Mouse (Mus musculus): ENCODE measurements around the gene Smpdl3a. TPM values are rescaled to one million over a fixed set of nuclear protein-coding genes. Genes with fewer than 3 reads are reported as not detected.

The Smpdl3a gene
- polyA plus RNA-seq, 1 experiment from 2014 or later, result 7.7 TPM

DNA sequence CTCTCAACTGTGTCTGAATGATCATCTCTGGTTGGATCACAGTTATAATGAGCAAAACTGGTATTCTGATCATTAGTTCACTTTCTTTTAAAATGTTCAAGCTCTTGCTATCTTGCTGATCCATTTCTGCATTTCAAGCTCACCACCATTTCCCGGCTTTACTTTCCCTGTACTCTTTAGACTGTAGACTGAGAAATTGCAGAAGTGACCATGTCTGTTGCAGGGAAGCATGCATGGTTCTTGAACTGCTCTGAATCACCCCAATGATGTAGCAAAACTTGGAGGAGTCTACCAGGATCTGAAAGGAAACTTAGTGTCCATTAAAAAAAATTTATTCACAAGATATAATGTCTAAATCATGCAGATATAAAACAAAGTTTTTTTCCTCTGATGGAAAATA lies 1.2 kb upstream of the Smpdl3a start:
- peaks cover 13% of the 10 kb centered on the region; the same call in 1 of the 2 replicates for H3K9me3 ChIP-seq
- no peak overlapping the region for H3K9ac ChIP-seq
- WGBS, result 98% methylated on average over 1 of the region's 1 CpGs
- H3K4me3 ChIP-seq (replicated peaks), result no peak overlapping the region
- peaks cover 20% of the 10 kb centered on the region for H3K4me1 ChIP-seq
- H3K27ac ChIP-seq, result no peak overlapping the region
- no peak overlapping the region for H3K4me2 ChIP-seq
- no peak for ATAC-seq (ENCODE audit: low FRiP score)
- no peaks in the 10 kb centered on the region for H3K27me3 ChIP-seq
- H3K36me3 ChIP-seq (replicated peaks), result peaks cover 29% of the 10 kb centered on the region

DNA sequence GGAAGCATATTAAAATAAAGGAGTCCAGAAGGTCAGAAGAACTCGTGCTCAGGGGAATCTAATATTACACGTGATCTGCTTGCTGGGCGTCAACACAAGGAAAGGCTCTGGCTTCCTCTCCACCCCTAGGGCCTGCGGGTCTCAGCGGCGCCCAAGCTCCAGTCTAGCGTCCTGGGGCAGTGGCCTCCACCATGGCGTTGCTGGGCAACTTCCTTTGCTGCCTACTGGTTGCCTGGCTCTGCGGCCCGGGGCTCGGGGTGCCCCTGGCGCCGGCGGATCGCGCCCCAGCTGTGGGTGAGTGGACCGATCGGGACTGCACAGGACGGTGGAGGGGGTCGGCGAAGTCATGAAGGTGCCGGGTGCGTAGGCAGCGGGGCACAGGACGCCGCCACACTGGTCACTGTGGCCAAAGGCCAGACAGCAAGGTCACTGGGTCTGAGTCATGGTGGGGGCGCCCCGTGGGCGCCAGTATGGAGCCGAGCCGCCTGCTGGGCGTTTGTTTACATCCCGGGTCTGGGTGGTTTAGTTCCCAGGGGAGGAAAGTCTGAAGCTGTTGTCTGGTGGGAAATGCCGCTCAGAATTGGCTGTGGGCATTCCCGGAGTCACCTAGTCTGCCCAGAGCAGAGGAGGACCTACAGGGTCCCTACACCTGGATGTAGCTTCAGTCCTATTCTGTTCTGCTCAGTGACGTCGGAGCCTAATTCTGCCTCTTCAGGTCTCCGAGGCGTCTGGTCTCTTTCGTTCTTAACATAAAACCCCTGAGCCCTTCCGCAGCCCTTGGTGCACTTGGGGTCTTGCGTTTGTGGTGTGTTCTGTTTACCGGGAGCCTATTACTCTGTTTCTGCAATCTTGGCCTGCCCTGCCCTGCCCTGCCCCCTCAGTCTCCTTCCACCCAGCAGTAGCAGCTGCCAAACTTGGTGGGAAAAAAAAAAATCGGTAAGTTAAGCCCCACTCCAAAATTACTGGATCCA lies 641 bp downstream of the Smpdl3a start:
- Histone ChIP-seq H3K36me3 (replicated peaks) (peaks cover 23% of the 10 kb centered on the region), H3K9ac (peak overlapping the region; percentile 60), H3K27me3 (no peaks in the 10 kb centered on the region), H3K4me1 (peaks cover 20% of the 10 kb centered on the region), H3K4me2 (peak overlapping the region; percentile 84), H3K9me3 (peaks cover 13% of the 10 kb centered on the region; the same call in 1 of the 2 replicates), H3K4me3 (replicated peaks) (peak overlapping the region; percentile 53), H3K27ac (0 out of 2 replicates have a peak overlapping the region, but pooled peaks have one; percentile 46)
- peak; percentile 78 for ATAC-seq (ENCODE audit: low FRiP score)
- WGBS, result 2% methylated on average over 42 of the region's 44 CpGs

DNA sequence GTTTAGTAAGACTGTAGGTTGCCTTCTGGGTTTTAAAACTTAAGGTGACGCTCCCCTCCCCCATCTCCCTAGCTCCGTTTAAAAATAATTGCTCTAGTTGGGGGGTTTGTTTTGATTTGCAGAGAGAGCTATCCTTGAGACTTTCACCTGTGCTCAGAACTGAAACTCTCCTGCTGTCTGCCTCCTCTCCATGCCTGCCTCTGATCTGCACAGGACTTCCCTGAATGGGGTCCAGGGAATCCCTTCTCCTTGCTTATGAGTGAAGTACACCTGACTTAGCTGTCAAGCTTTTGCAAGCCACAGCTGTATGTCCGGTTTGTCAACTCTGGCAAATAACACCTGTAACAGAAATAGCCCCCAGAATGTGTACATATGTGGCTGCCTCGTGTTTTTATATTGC lies 1.4 kb downstream of the Smpdl3a start:
- H3K9me3 ChIP-seq, result peaks cover 13% of the 10 kb centered on the region; the same call in 1 of the 2 replicates
- H3K4me3 ChIP-seq (replicated peaks), result peak overlapping the region; percentile 53
- ATAC-seq (ENCODE audit: low FRiP score), result no peak
- H3K4me1 ChIP-seq, result peaks cover 20% of the 10 kb centered on the region
- no peak overlapping the region for H3K27ac ChIP-seq
- H3K36me3 ChIP-seq (replicated peaks), result peaks cover 19% of the 10 kb centered on the region
- H3K4me2 ChIP-seq, result peak overlapping the region; percentile 84
- H3K9ac ChIP-seq, result peak overlapping the region; percentile 60; the same call in 1 of the 2 replicates
- H3K27me3 ChIP-seq, result no peaks in the 10 kb centered on the region
- WGBS, result 44% methylated on average over 4 of the region's 4 CpGs

DNA sequence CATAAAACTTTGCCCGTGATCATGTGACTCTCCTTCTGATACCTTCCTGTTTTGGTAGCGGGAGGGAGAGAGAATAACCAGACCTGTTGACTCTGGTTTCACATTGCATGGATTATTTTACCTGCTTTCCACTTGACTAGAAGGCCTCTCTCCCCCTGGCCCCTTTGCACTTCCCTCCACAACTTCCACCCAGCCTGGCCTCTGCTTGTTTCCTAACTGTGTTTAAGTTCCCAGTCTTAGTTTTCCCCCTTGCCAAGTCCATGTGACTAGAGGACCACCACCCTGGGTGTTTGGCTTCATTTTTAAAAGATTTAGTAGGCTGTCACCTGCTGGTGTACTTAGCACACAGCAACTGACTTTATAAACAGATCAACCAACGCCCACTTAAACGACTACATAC lies 1.9 kb downstream of the Smpdl3a start:
- Histone ChIP-seq H3K27me3 (no peaks in the 10 kb centered on the region), H3K9me3 (peaks cover 13% of the 10 kb centered on the region; the same call in 1 of the 2 replicates), H3K36me3 (replicated peaks) (peaks cover 17% of the 10 kb centered on the region), H3K9ac (no peak overlapping the region), H3K4me3 (replicated peaks) (no peak overlapping the region), H3K4me1 (peaks cover 20% of the 10 kb centered on the region), H3K27ac (no peak overlapping the region), H3K4me2 (peak overlapping the region; percentile 84; the same call in 1 of the 2 replicates)
- 50% methylated on average over 4 of the region's 4 CpGs for WGBS
- ATAC-seq (ENCODE audit: low FRiP score), result peak; percentile 72

DNA sequence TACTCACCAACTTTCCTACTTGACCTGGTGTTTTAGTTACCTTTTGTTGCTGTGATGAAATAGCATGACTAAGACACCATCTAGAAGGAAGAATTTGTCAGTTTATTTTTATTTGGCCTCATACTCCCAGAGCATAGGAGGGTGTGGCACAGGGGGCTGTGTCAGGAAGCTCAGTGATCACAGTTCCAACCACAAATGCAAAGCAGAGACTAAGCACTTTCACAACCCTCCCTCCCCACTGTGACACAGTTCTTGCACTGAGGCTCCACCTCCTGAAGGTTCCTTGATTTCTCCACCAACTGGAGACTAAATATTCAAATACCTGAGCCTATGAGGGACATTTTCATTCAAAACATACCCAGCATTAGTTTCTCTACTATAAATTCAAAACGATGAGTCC lies 5.4 kb downstream of the Smpdl3a start:
- ATAC-seq (ENCODE audit: low FRiP score), result no peak

DNA sequence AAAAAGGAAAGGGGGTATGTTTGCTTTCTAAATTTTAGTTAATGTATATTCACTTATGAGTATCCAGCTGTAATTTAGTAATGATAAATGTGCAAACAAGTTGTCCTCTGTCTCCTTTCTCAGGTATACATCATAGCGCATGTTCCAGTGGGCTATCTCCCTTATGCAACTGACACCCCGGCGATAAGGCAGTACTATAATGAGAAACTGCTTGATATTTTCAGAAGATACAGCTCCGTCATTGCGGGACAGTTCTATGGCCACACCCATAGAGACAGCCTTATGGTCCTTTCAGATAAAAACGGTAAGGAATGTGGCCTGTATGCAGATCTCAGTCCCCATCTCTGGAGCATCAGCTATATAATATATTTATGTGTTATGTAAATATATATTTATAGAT lies 13.6 kb downstream of the Smpdl3a start:
- Histone ChIP-seq H3K27me3 (no peaks in the 10 kb centered on the region), H3K4me3 (replicated peaks) (no peak overlapping the region), H3K27ac (no peak overlapping the region), H3K9ac (no peak overlapping the region), H3K9me3 (no peaks in the 10 kb centered on the region), H3K4me2 (no peak overlapping the region), H3K36me3 (replicated peaks) (peaks cover 17% of the 10 kb centered on the region), H3K4me1 (no peaks in the 10 kb centered on the region)
- WGBS, result 96% methylated on average over 6 of the region's 6 CpGs
- no peak for ATAC-seq (ENCODE audit: low FRiP score)

More for the DNA sequence above, 5.4 kb downstream of the Smpdl3a start:
- Histone ChIP-seq H3K4me1 (peaks cover 17% of the 10 kb centered on the region), H3K36me3 (replicated peaks) (no peaks in the 10 kb centered on the region; the same call in 1 of the 2 replicates), H3K9me3 (no peaks in the 10 kb centered on the region), H3K4me3 (replicated peaks) (no peak overlapping the region), H3K27me3 (no peaks in the 10 kb centered on the region), H3K4me2 (no peak overlapping the region), H3K9ac (no peak overlapping the region), H3K27ac (no peak overlapping the region)
- 91% methylated on average over 1 of the region's 1 CpGs for WGBS

DNA sequence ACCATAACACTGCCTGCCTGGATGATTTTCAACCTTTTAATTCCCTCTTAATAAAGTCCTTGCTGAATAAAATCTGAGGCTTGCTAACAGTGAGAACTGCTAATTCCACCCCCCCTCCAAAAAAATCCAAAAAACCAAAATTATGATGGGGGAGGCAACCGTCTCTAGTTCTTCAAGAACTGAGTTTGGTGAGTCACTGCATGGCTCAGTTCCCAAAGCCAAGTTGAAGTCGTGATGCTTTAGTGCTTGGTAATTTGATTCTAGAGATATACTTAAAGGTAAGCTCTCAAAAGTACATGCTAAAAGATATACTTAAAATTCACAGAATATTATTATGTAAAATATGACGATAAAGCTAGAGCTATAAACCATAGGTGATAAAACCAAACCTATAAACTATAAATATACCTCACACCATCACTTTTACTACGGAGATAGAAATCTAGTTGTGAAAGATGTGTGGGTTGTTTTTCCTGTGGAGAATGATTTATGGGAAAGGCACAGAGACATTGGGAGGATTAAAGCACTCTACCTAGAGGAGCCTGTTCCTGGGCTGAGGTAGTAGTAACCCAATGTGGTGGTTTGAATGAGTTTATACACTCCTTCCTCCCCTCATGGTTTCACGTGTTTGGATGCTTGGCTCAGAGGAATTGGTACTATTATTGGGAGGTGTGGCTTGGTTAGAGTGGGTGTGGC lies 18.2 kb downstream of the Smpdl3a start:
- no peak for ATAC-seq (ENCODE audit: low FRiP score)
- H3K27me3 ChIP-seq, result no peaks in the 10 kb centered on the region
- 87% methylated on average over 5 of the region's 5 CpGs for WGBS
- no peak overlapping the region for H3K27ac ChIP-seq
- H3K36me3 ChIP-seq (replicated peaks), result peaks cover 13% of the 10 kb centered on the region
- H3K4me3 ChIP-seq (replicated peaks), result no peak overlapping the region
- no peak overlapping the region for H3K9ac ChIP-seq
- no peaks in the 10 kb centered on the region for H3K9me3 ChIP-seq
- no peak overlapping the region for H3K4me2 ChIP-seq
- H3K4me1 ChIP-seq, result peaks cover 12% of the 10 kb centered on the region; the same call in 1 of the 2 replicates

DNA sequence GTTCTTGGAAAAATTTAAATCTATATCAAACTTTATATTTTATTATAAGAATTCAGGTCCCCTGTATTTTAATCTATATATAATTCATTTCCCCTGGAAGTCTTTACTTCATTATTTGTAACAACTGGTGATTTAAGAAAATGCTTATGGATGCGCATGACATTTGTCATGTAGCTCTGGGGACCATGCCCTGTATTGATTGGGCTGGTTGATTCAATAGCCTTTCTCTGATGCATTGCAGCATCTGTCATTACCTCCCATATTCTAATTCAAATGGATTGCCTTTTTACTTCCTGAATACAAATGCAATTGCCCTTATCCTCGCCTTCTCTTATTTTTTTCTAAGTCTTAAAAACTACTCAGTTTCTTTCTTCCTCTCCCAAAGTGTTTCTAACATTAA lies 20.2 kb downstream of the Smpdl3a start:
- Histone ChIP-seq H3K27ac (no peak overlapping the region), H3K9ac (no peak overlapping the region), H3K4me2 (no peak overlapping the region), H3K4me1 (peaks cover 12% of the 10 kb centered on the region; the same call in 1 of the 2 replicates), H3K27me3 (no peaks in the 10 kb centered on the region), H3K4me3 (replicated peaks) (no peak overlapping the region), H3K36me3 (replicated peaks) (peaks cover 6% of the 10 kb centered on the region), H3K9me3 (no peaks in the 10 kb centered on the region)
- WGBS, result 69% methylated on average over 2 of the region's 2 CpGs
- no peak for ATAC-seq (ENCODE audit: low FRiP score)

DNA sequence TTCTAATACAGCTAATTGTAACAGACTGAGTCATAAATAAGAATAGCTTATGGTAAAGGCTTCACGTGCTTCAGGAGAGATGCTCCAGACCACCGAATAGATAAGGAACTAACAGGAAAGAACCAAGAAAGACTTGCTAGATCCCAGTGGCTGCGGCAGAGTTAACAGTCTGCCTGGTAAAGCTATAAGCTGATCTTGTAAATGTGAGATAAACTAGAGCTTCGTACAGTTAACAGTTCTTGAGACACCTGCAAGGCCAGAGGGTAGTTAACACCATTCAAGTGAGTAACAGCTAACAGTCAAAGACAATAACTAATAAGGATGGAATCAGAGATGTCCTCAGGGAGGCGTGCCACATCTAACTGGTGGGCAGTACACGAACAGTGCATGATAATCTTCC lies 21.7 kb downstream of the Smpdl3a start:
- H3K36me3 ChIP-seq (replicated peaks), result no peaks in the 10 kb centered on the region
- no peak overlapping the region for H3K4me3 ChIP-seq (replicated peaks)
- no peaks in the 10 kb centered on the region for H3K27me3 ChIP-seq
- no peak overlapping the region for H3K4me2 ChIP-seq
- H3K4me1 ChIP-seq, result peaks cover 12% of the 10 kb centered on the region; the same call in 1 of the 2 replicates
- 82% methylated on average over 6 of the region's 6 CpGs for WGBS
- no peak overlapping the region for H3K9ac ChIP-seq
- no peaks in the 10 kb centered on the region for H3K9me3 ChIP-seq
- ATAC-seq (ENCODE audit: low FRiP score), result no peak
- no peak overlapping the region for H3K27ac ChIP-seq

DNA sequence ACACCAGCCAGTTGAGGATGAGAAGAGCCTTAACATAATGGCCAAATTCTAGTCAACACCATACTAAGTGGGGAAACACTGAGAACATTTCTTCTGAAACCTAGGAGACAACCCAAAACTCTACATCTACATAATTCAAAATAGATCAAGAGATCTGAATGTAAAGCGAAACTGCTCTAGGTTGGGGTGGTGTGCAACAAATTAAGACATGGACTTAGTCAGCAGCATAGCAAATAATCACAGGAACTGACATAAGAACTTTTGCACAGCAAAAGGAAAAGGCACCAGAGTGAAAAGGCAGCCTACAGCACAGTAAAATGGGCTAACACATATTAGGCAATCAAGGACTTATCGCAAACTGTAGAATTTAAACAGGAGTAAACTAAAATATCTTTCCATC lies 25.1 kb downstream of the Smpdl3a start:
- H3K36me3 ChIP-seq (replicated peaks), result no peaks in the 10 kb centered on the region
- H3K4me3 ChIP-seq (replicated peaks), result no peak overlapping the region
- H3K27me3 ChIP-seq, result no peaks in the 10 kb centered on the region
- peaks cover 18% of the 10 kb centered on the region for H3K4me1 ChIP-seq
- WGBS, result 94% methylated on average over 2 of the region's 2 CpGs
- H3K27ac ChIP-seq, result no peak overlapping the region
- no peak overlapping the region for H3K9ac ChIP-seq
- ATAC-seq (ENCODE audit: low FRiP score), result no peak
- no peaks in the 10 kb centered on the region for H3K9me3 ChIP-seq
- no peak overlapping the region for H3K4me2 ChIP-seq

DNA sequence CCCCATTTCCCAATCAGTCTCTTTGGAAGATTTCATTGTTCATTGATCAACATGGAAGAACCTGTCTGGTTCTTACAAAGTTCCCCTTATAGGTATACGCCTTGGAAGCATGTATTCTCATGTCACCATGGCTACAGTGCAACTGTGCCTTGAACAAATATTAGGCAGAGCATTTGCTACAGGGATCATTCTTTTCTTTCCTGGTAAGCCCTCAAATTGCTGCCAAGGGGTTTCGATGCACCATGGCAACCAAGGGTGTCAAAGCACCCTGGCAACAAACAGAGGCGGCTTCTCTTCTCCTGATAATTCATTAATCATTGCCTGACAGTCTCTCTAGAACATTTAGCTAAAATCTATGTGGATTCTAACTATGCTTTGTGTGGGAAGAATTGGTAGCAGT lies 28.3 kb downstream of the Smpdl3a start:
- Histone ChIP-seq H3K27ac (peak overlapping the region; percentile 51), H3K27me3 (no peaks in the 10 kb centered on the region), H3K4me3 (replicated peaks) (no peak overlapping the region), H3K4me2 (no peak overlapping the region), H3K9me3 (no peaks in the 10 kb centered on the region), H3K9ac (no peak overlapping the region), H3K4me1 (peaks cover 6% of the 10 kb centered on the region), H3K36me3 (replicated peaks) (no peaks in the 10 kb centered on the region)
- ATAC-seq (ENCODE audit: low FRiP score), result peak; percentile 90
- 16% methylated on average over 3 of the region's 3 CpGs for WGBS

DNA sequence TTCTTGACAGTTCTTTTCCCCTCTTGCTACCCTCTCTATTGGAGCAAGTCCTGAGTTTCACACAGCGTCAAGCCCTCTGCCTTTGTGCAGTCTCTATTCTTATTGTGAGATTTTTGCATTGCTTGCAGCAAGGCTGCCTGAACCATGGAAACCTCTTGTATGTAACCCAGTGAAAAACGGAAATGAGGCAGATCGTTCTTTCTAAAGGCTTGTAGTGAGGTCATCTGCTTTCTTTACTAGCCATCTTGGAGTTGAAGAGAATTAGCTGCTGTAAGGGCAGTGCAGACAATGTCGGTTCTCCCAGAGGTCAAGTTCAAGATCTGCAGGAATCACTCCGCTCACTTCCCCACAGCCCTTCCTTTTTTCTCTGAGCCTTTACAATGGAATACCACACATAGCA lies 34.5 kb downstream of the Smpdl3a start:
- H3K4me2 ChIP-seq, result no peak overlapping the region
- H3K4me1 ChIP-seq, result peaks cover 13% of the 10 kb centered on the region
- H3K27ac ChIP-seq, result peak overlapping the region; percentile 5; the same call in 1 of the 2 replicates
- ATAC-seq (ENCODE audit: low FRiP score), result peak; percentile 84
- 19% methylated on average over 5 of the region's 5 CpGs for WGBS
- H3K9me3 ChIP-seq, result no peaks in the 10 kb centered on the region
- H3K36me3 ChIP-seq (replicated peaks), result no peaks in the 10 kb centered on the region
- H3K9ac ChIP-seq, result no peak overlapping the region
- H3K4me3 ChIP-seq (replicated peaks), result no peak overlapping the region
- no peaks in the 10 kb centered on the region for H3K27me3 ChIP-seq

Measured in forebrain, embryonic 12.5 days (tissue).